Mouse (Mus musculus) thymus, postnatal 0 days (tissue): ENCODE measurements around the gene Rexo2. TPM values are rescaled to one million over a fixed set of nuclear protein-coding genes. Genes with fewer than 3 reads are reported as not detected.

ENCODE experiments used
- microRNA-seq: library from miRNA; unstranded; fragments of <30 nt; microRNA quantifications from one replicate; pipeline ENCODE4, GENCODE M21; 2016; ENCODE audit warnings: borderline number of aligned reads
- polyA plus RNA-seq: library from polyadenylated mRNA; unstranded; fragments of >200 nt; fragmentation: Nextera tagmentation; extraction: Ambion mirVana; gene quantifications from 2 replicates; pipeline ENCODE4 v1.2.1, GENCODE M21; 2015

Gene Rexo2
- polyA plus RNA-seq, 1 experiment from 2014 or later: 130 TPM

Small RNA genes within 50 kb of the gene (microRNA-seq; reads per million reads assigned to microRNA genes)
- not detected for gene Gm23653

Other genes starting within 250 kb of the Rexo2 start
- gene Nxpe2, start 127.2 kb downstream of the Rexo2 start, polyA plus RNA-seq: 0.69 and 1.1 TPM in 2 replicates
- 158 and 160 TPM in 2 replicates for gene Rbm7, start 14.7 kb upstream of the Rexo2 start, polyA plus RNA-seq
- gene Gm5617, start 14.8 kb upstream of the Rexo2 start, polyA plus RNA-seq: 68.6 and 69.0 TPM in 2 replicates
- gene Nnmt, start 124.5 kb upstream of the Rexo2 start, polyA plus RNA-seq: 1.7 and 2.2 TPM in 2 replicates